Mouse (Mus musculus) CH12.LX (cell line): ENCODE data around the gene Sirt3. TPM values are rescaled to one million over a fixed set of nuclear protein-coding genes. Genes with fewer than 3 reads are reported as not detected.

Source experiments
- DNase-seq: peaks from one replicate; pipeline ENCODE4 v3.0.0-alpha.2; 2013; ENCODE audit errors: extremely low read depth
- H3K27ac ChIP-seq: 2 replicates; pipeline ENCODE4 v1.5.1; 2012; ENCODE audit warnings: low read depth, mild to moderate bottlenecking, control low read depth, moderate library complexity; ENCODE audit not compliant: insufficient read depth
- H3K27me3 ChIP-seq: replicated peaks from 2 replicates; pipeline ENCODE3; 2012; ENCODE audit warnings: inconsistent platforms
- H3K36me3 ChIP-seq, 2 experiments: replicated peaks in 1 of 2; 2 replicates each; pipeline versions ENCODE3 to v1.6.1; 2012; ENCODE audit warnings: inconsistent platforms in 1 of 2, low read length in 1 of 2, mild to moderate bottlenecking in 1 of 2, mixed read lengths in 1 of 2, moderate library complexity in 1 of 2; ENCODE audit not compliant: control insufficient read depth in 1 of 2, insufficient read depth in 1 of 2
- H3K4me1 ChIP-seq, 2 experiments: 2 replicates each; pipeline ENCODE4 v1.6.1; 2012; ENCODE audit warnings: inconsistent platforms in 1 of 2, moderate library complexity in 1 of 2; ENCODE audit not compliant: insufficient read depth in 2 of 2, control insufficient read depth in 1 of 2
- H3K4me2 ChIP-seq: 2 replicates; pipeline ENCODE4 v1.6.1; 2012; ENCODE audit warnings: low read depth, mild to moderate bottlenecking, control low read depth; ENCODE audit not compliant: poor library complexity, insufficient read depth, severe bottlenecking
- H3K4me3 ChIP-seq, 3 experiments: fragments of 150-350 bp in 1 of 3; sonication (generic) in 1 of 3; replicated peaks in 1 of 3; 2 replicates each; pipeline versions ENCODE3 to v1.5.1; 2011 to 2012; ENCODE audit warnings: low read depth in 2 of 3, low read length in 2 of 3, mild to moderate bottlenecking in 2 of 3, moderate library complexity in 2 of 3, control low read depth in 1 of 3, improper control_type of control experiment in 1 of 3, inconsistent platforms in 1 of 3, mixed read lengths in 1 of 3; ENCODE audit not compliant: poor library complexity in 1 of 3
- H3K79me2 ChIP-seq: replicated peaks from 2 replicates; pipeline ENCODE4 v1.6.1; 2012; ENCODE audit warnings: mild to moderate bottlenecking, moderate library complexity; ENCODE audit not compliant: control insufficient read depth, poor library complexity, insufficient read depth, severe bottlenecking; ENCODE audit errors: extremely low read depth
- H3K9ac ChIP-seq: 2 replicates; pipeline ENCODE4 v1.6.1; 2012; ENCODE audit warnings: low read depth, mild to moderate bottlenecking, control low read depth, moderate library complexity; ENCODE audit not compliant: insufficient read depth
- H3K9me3 ChIP-seq: replicated peaks from 2 replicates; pipeline ENCODE3; 2012; ENCODE audit warnings: low read length, inconsistent platforms, mixed read lengths
- BHLHE40 ChIP-seq: IDR thresholded peaks from 2 replicates; pipeline ENCODE4 v1.6.1; 2011; ENCODE audit warnings: mild to moderate bottlenecking, low read depth, low read length, improper control_type of control experiment
- CHD1 ChIP-seq: IDR thresholded peaks from 2 replicates; pipeline ENCODE4 v1.6.1; 2012; ENCODE audit warnings: low read depth, low read length, improper control_type of control experiment, inconsistent platforms
- CTCF ChIP-seq, 2 experiments: IDR thresholded peaks in 1 of 2; conservative IDR thresholded peaks in 1 of 2; 2 replicates each; pipeline ENCODE4 v1.5.1; 2011 to 2012; ENCODE audit warnings: low read depth in 2 of 2, low read length in 2 of 2, improper control_type of control experiment in 1 of 2, inconsistent platforms in 1 of 2, mild to moderate bottlenecking in 1 of 2, moderate library complexity in 1 of 2
- ELF1 ChIP-seq: IDR thresholded peaks from 2 replicates; pipeline ENCODE4 v1.6.1; 2014; ENCODE audit warnings: low read depth, mild to moderate bottlenecking, inconsistent platforms, low read length, improper control_type of control experiment
- EP300 ChIP-seq: IDR thresholded peaks from 2 replicates; pipeline ENCODE4 v1.6.1; 2011; ENCODE audit warnings: low read length, improper control_type of control experiment
- ETS1 ChIP-seq: conservative IDR thresholded peaks from 2 replicates; pipeline ENCODE4 v1.6.1; 2012; ENCODE audit warnings: low read depth, mild to moderate bottlenecking, inconsistent platforms, low read length, improper control_type of control experiment, moderate library complexity
- GABPA ChIP-seq: IDR thresholded peaks from 2 replicates; pipeline ENCODE4 v1.6.1; 2012; ENCODE audit warnings: low read depth, low read length, improper control_type of control experiment, inconsistent platforms; ENCODE audit not compliant: insufficient replicate concordance
- JUN ChIP-seq: IDR thresholded peaks from 2 replicates; pipeline ENCODE4 v1.6.1; 2011; ENCODE audit warnings: low read depth, mild to moderate bottlenecking, low read length, improper control_type of control experiment, moderate library complexity; ENCODE audit not compliant: insufficient read depth
- KAT2A ChIP-seq: IDR thresholded peaks from 2 replicates; pipeline ENCODE4 v1.6.1; 2012; ENCODE audit warnings: low read length, improper control_type of control experiment, inconsistent platforms; ENCODE audit not compliant: insufficient replicate concordance
- MAFK ChIP-seq: IDR thresholded peaks from 2 replicates; pipeline ENCODE4 v1.6.1; 2011; ENCODE audit warnings: low read length, improper control_type of control experiment; ENCODE audit not compliant: insufficient replicate concordance
- MEF2A ChIP-seq: IDR thresholded peaks from 2 replicates; pipeline ENCODE4 v1.6.1; 2014; ENCODE audit warnings: low read depth, mild to moderate bottlenecking, inconsistent platforms, low read length, improper control_type of control experiment, borderline replicate concordance
- MXI1 ChIP-seq: IDR thresholded peaks from 2 replicates; pipeline ENCODE4 v1.6.1; 2011; ENCODE audit warnings: mild to moderate bottlenecking, low read depth, low read length, improper control_type of control experiment
- MYC ChIP-seq: IDR thresholded peaks from 2 replicates; pipeline ENCODE4 v1.6.1; 2011; ENCODE audit warnings: low read depth, mild to moderate bottlenecking, improper control_type of control experiment, low read length
- NELFE ChIP-seq: IDR thresholded peaks from 2 replicates; pipeline ENCODE4 v1.6.1; 2011; ENCODE audit warnings: low read depth, low read length, improper control_type of control experiment
- PAX5 ChIP-seq: IDR thresholded peaks from 2 replicates; pipeline ENCODE4 v1.6.1; 2012; ENCODE audit warnings: low read length, inconsistent platforms, mixed read lengths
- POLR2A ChIP-seq: IDR thresholded peaks from 2 replicates; pipeline ENCODE4 v1.6.1; 2011; ENCODE audit warnings: low read depth, mild to moderate bottlenecking, improper control_type of control experiment, low read length
- POLR2AphosphoS2 ChIP-seq: IDR thresholded peaks from 2 replicates; pipeline ENCODE4 v1.6.1; 2011; ENCODE audit warnings: low read depth, low read length, improper control_type of control experiment
- RAD21 ChIP-seq: IDR thresholded peaks from 2 replicates; pipeline ENCODE4 v1.6.1; 2011; ENCODE audit warnings: low read depth, mild to moderate bottlenecking, low read length, improper control_type of control experiment, moderate library complexity
- SIN3A ChIP-seq: IDR thresholded peaks from 2 replicates; pipeline ENCODE4 v1.6.1; 2012; ENCODE audit warnings: low read length, improper control_type of control experiment, inconsistent platforms
- SMC3 ChIP-seq: IDR thresholded peaks from 2 replicates; pipeline ENCODE4 v1.6.1; 2011; ENCODE audit warnings: low read depth, low read length, improper control_type of control experiment
- TCF12 ChIP-seq: IDR thresholded peaks from 2 replicates; pipeline ENCODE4 v1.6.1; 2014; ENCODE audit warnings: low read depth, mild to moderate bottlenecking, inconsistent platforms, low read length, improper control_type of control experiment
- UBTF ChIP-seq: IDR thresholded peaks from 2 replicates; pipeline ENCODE4 v1.6.1; 2012; ENCODE audit warnings: low read depth, mild to moderate bottlenecking, inconsistent platforms, low read length, improper control_type of control experiment, moderate library complexity
- USF1 ChIP-seq: IDR thresholded peaks from 2 replicates; pipeline ENCODE4 v1.6.1; 2014; ENCODE audit warnings: low read depth, mild to moderate bottlenecking, inconsistent platforms, low read length, improper control_type of control experiment
- ZC3H11A ChIP-seq: IDR thresholded peaks from 2 replicates; pipeline ENCODE4 v1.6.1; 2012; ENCODE audit warnings: low read depth, mild to moderate bottlenecking, inconsistent platforms, low read length, improper control_type of control experiment
- ZKSCAN1 ChIP-seq: IDR thresholded peaks from 2 replicates; pipeline ENCODE4 v1.6.1; 2012; ENCODE audit warnings: low read depth, inconsistent platforms, low read length, improper control_type of control experiment, borderline replicate concordance
- ZMIZ1 ChIP-seq: IDR thresholded peaks from 2 replicates; pipeline ENCODE4 v1.6.1; 2012; ENCODE audit warnings: low read depth, mild to moderate bottlenecking, inconsistent platforms, low read length, improper control_type of control experiment
- ZNF384 ChIP-seq: IDR thresholded peaks from 2 replicates; pipeline ENCODE4 v1.6.1; 2012; ENCODE audit warnings: low read depth, low read length, improper control_type of control experiment, inconsistent platforms
- dilution Hi-C: fragments of 300-500 bp; cut with MboI; formaldehyde crosslinking; loops from 2 replicates; pipeline ENCODE4 v1.14.3; 2020; ENCODE audit warnings: low sequenced_read_pairs; ENCODE audit not compliant: extremely low pct_unique_long_range_greater_than_20kb, extremely low pct_ligation_motif_present
- in situ Hi-C: fragments of 300-500 bp; cut with MboI; formaldehyde crosslinking; loops from 3 replicates; pipeline ENCODE4 v1.14.3; 2019; ENCODE audit warnings: low sequenced_read_pairs, low pct_ligation_motif_present, low pct_unique_long_range_greater_than_20kb, mixed read lengths
- polyA plus RNA-seq: library from polyadenylated mRNA; unstranded; fragments of >175 nt; gene quantifications from 2 replicates; pipeline ENCODE4 v1.2.1, GENCODE M21; 2012; ENCODE audit warnings: low read depth; ENCODE audit not compliant: insufficient read length
- total RNA-seq, 2 experiments: library from RNA; depleted of rRNA; stranded (reverse); fragments of 300-350 nt in 1 of 2; fragments of >200 nt in 1 of 2; gene quantifications; 2 replicates each; pipeline ENCODE4 v1.2.3; 2012 to 2014

Gene Sirt3
- total and polyA plus RNA-seq, 3 experiments, result 12.6 to 23.7 (median 16.6) TPM

DNA sequence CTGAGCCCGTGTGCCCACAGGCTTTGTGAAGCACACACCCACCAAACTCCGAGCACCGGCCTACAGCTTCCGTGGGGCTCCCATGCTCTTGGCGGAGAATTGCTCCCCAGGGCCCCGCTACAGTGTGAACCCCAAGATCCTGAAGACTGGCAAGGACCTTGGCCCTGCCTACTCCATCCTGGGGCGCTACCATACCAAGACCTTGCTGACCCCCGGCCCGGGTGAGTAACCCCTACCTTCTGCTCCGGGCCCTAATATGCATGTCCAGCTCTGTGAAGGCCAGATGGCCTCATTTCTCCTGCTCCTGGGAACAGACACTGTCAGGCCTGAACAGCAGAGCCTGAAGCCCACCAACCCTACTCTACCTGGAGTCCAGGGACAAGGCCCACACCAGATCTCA is 33.5 kb downstream of the Sirt3 start:
- Histone ChIP-seq H3K4me3 (no peak overlapping the region), H3K4me2 (no peak overlapping the region), H3K27ac (no peak overlapping the region), H3K9ac (no peak overlapping the region), H3K27me3 (peaks cover 35% of the 10 kb centered on the region), H3K36me3 (peaks cover 23 to 31% of the 10 kb centered on the region in 2 experiments), H3K4me1 (peaks cover 0 to 5% of the 10 kb centered on the region in 2 experiments; a peak in 2 of 4 replicates), H3K79me2 (no peaks in the 10 kb centered on the region), H3K9me3 (no peaks in the 10 kb centered on the region)
- no peak for DNase-seq
- dilution Hi-C loops, result no loop called here
- in situ Hi-C loops, result loop anchor here (5.0 to 25.0 kb wide), 3 partner anchors 204 to 761 kb away; partner anchors contain the start of genes Caly, Prap1 and Rnh1
- no peak for TF ChIP-seq UBTF
- no peak for TF ChIP-seq NELFE
- TF ChIP-seq POLR2AphosphoS2, result no peak
- TF ChIP-seq ZC3H11A, result no peak
- no peak for TF ChIP-seq MXI1
- TF ChIP-seq CHD1, result no peak
- no peak for TF ChIP-seq CTCF (conservative IDR thresholded peaks at IDR 0.05 in 1 of 2, IDR thresholded peaks at IDR 0.05 in 1 of 2; ENCODE audit: low read depth in 2 of 2, low read length in 2 of 2)
- TF ChIP-seq SIN3A, result no peak
- no peak for TF ChIP-seq BHLHE40
- no peak for TF ChIP-seq ZMIZ1
- no peak for TF ChIP-seq TCF12
- TF ChIP-seq USF1, result no peak
- no peak for TF ChIP-seq MYC
- TF ChIP-seq SMC3, result no peak
- TF ChIP-seq ZNF384, result no peak
- TF ChIP-seq RAD21, result no peak
- TF ChIP-seq EP300, result no peak
- TF ChIP-seq POLR2A, result no peak
- TF ChIP-seq GABPA, result no peak
- no peak for TF ChIP-seq KAT2A

DNA sequence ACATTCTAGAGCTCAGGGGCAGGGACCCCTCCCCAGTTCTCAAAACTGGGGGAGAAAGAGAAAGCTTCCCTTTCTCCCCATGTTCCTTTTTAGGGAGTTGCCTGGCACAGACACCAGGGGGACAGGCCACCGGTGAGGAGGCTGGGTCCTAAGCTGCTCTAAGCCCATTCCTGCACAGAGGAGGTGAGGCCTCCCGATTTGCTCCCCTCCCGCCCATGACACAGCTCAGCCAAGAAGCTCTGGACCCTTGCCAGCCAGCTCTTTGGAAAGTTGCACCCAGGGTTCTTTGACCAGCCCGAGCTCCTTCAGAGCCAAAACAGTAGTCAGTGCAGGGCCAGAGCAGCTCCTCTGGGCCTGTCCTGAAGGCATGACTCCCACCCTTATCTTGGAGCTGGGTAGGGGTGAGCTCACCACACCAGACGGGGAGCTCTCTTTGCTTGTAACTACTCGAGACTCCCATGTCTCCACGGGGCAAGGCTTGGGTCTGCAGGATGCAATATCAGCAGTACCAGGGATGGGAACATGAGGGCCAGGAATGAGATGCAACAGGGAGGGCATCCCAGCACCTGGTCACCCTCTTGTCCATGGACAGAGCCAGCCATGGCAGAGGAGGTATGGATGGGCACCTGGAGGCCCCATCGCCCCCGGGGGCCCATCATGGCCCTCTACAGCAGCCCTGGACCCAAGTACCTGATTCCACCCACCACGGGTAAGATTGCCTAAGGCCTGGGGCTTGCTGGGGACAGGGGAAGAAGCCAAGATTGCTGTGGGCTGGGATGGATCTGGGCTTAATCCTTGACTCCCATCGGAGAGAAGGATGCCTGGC is 34.1 kb downstream of the Sirt3 start, which contains the start of gene Odf3:
Gene Odf3, plus strand, starts transcription at position 51 of the 826 bp plus-strand sequence.
- dilution Hi-C loops (no loop called here), in situ Hi-C loops (loop anchor here (5.0 to 25.0 kb wide), 3 partner anchors 204 to 761 kb away; partner anchors contain the start of genes Caly, Prap1 and Rnh1)
- TF ChIP-seq MYC (no peak), PAX5 (no peak), ZKSCAN1 (no peak), BHLHE40 (no peak), MEF2A (no peak), JUN (no peak), SMC3 (no peak), ZNF384 (no peak), UBTF (no peak), MXI1 (no peak), ELF1 (no peak), MAFK (no peak), ETS1 (no peak)
- no peak within 1 kb of the TSS for H3K4me2 ChIP-seq
- H3K79me2 ChIP-seq, result no peaks in the 10 kb centered on the region
- peaks cover 17 to 24% of the 10 kb centered on the region in 2 experiments for H3K36me3 ChIP-seq
- no peak within 1 kb of the TSS for H3K9ac ChIP-seq
- no peak for DNase-seq
- H3K4me3 ChIP-seq, result no peak within 1 kb of the TSS
- peaks cover 0 to 5% of the 10 kb centered on the region in 2 experiments; a peak in 2 of 4 replicates for H3K4me1 ChIP-seq
- no peak within 1 kb of the TSS for H3K27ac ChIP-seq
- peaks cover 42% of the 10 kb centered on the region for H3K27me3 ChIP-seq
- no peaks in the 10 kb centered on the region for H3K9me3 ChIP-seq
